Mouse (Mus musculus): ENCODE measurements at regions not wholly inside any gene's neighbourhood (a gene's known extent, or its start where the extent isn't known, plus 50 kb on each side); places are given as distances from the start of the nearest gene placed in this dataset.

- peak; percentile 51 to 60 for DNase-seq (ENCODE audit: low spot score in 2 of 2)
Measured at GRCm38 (mm10) chr12:20614766-20615165, 375.5 kb upstream of the Asap2 start.

Data from layer of hippocampus, adult 8-10 months (tissue).